Mouse (Mus musculus) midbrain, embryonic 14.5 days (tissue): ENCODE data around the gene Por. TPM values are rescaled to one million over a fixed set of nuclear protein-coding genes. Genes with fewer than 3 reads are reported as not detected.

Experiments
- ATAC-seq: fragments of 200-750 bp; cut with Nextera tagmentation; 2 replicates; pipeline ENCODE4 v1.8.0; 2017; ENCODE audit warnings: moderate number of reproducible peaks, moderate library complexity; ENCODE audit not compliant: low FRiP score, low TSS enrichment
- DNase-seq: peaks from one replicate; pipeline ENCODE4 v3.0.0-alpha.2; 2015
- H3K27ac ChIP-seq: fragments of 300-500 bp; sonication (generic); replicated peaks from 2 replicates; pipeline ENCODE4 v1.5.1; 2014; ENCODE audit warnings: mild to moderate bottlenecking, low read depth, low read length, moderate library complexity
- H3K27me3 ChIP-seq: fragments of 300-500 bp; sonication (generic); 2 replicates; pipeline ENCODE4 v1.6.1; 2014; ENCODE audit warnings: low read length, control low read depth, mixed read lengths; ENCODE audit not compliant: control insufficient read depth, insufficient read depth
- H3K36me3 ChIP-seq: fragments of 300-500 bp; sonication (generic); 2 replicates; pipeline ENCODE4 v1.6.1; 2014; ENCODE audit warnings: low read length, control low read depth; ENCODE audit not compliant: control insufficient read depth, insufficient read depth
- H3K4me1 ChIP-seq: fragments of 300-500 bp; sonication (generic); 2 replicates; pipeline ENCODE4 v1.6.1; 2014; ENCODE audit warnings: mild to moderate bottlenecking, antibody characterized with exemption, low read length, control low read depth; ENCODE audit not compliant: control insufficient read depth, insufficient read depth
- H3K4me2 ChIP-seq: fragments of 300-500 bp; sonication (generic); 2 replicates; pipeline ENCODE4 v1.6.1; 2014; ENCODE audit warnings: mild to moderate bottlenecking, low read length, moderate library complexity
- H3K4me3 ChIP-seq: fragments of 300-500 bp; sonication (generic); replicated peaks from 2 replicates; pipeline ENCODE4 v1.5.1; 2014; ENCODE audit warnings: low read depth, low read length
- H3K9ac ChIP-seq: fragments of 300-500 bp; sonication (generic); replicated peaks from 2 replicates; pipeline ENCODE4 v1.6.1; 2014; ENCODE audit warnings: mild to moderate bottlenecking, low read length, moderate library complexity
- H3K9me3 ChIP-seq: fragments of 300-500 bp; sonication (generic); 2 replicates; pipeline ENCODE4 v1.6.1; 2016; ENCODE audit warnings: low read length, control low read depth, mixed read lengths; ENCODE audit not compliant: control insufficient read depth
- WGBS: fragments of 180-500 bp; shearing (Covaris S2); extraction: QIAGEN DNeasy Blood & Tissue Kit; methylation state at CpG from one replicate; pipeline ENCODE4 v1.1.7; 2014; 5-methylcytosine and 5-hydroxymethylcytosine counted together
- polyA plus RNA-seq: library from polyadenylated mRNA; unstranded; fragments of >200 nt; fragmentation: Nextera tagmentation; extraction: Ambion mirVana; gene quantifications from 2 replicates; pipeline ENCODE4 v1.2.1, GENCODE M21; 2014

Por gene
- polyA plus RNA-seq, 1 experiment from 2014 or later = 96.8 TPM

DNA sequence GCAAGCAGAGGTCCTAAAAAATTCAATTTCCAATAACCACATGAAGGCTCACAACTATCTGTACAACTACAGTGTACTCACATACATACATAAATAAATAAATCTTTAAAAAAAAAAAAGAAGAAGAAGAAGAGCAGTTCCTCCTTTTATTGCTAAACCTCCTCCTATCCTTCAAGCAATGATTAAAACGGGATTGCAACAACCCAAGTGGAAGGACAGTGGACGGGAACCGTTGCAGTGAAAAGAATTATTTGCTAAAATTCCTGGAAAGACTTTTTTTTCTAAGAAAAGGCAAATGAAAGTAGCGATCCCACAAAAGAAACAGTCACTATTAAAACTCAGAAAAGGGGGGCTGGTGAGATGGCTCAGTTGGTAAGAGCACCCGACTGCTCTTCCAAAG, 2.9 kb upstream of the Por start:
- ATAC-seq (no peak), DNase-seq (no peak)
- no peak overlapping the region for H3K4me2 ChIP-seq
- H3K27me3 ChIP-seq = no peaks in the 10 kb centered on the region
- H3K9ac ChIP-seq = no peak overlapping the region
- no peaks in the 10 kb centered on the region for H3K36me3 ChIP-seq
- no peak overlapping the region for H3K27ac ChIP-seq
- no peaks in the 10 kb centered on the region for H3K9me3 ChIP-seq
- H3K4me3 ChIP-seq = no peak overlapping the region
- no peaks in the 10 kb centered on the region for H3K4me1 ChIP-seq
- WGBS = 97% methylated on average over 5 of the region's 5 CpGs

DNA sequence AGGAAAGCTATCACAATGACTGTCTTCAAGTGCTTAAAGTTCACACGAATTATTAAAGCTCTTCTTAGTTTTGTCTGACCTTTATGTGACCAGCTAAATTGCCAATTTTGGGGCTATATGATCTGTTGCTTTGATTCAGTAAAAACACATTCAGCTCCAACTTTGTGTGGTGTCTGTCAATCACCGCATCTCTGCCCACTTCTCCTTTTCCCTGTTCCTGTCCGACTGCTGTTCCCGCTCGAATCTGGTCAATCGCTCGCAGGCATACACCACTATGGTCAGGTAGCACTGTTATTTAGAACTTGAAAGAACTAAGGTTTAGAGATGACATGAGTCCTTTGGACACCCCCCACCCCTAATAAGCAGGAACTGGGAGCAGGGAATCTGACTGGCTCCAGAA, 1.8 kb upstream of the Por start:
- Histone ChIP-seq H3K27ac (no peak overlapping the region), H3K4me2 (no peak overlapping the region), H3K4me1 (no peaks in the 10 kb centered on the region), H3K9me3 (no peaks in the 10 kb centered on the region), H3K27me3 (no peaks in the 10 kb centered on the region), H3K9ac (no peak overlapping the region), H3K36me3 (no peaks in the 10 kb centered on the region), H3K4me3 (no peak overlapping the region)
- ATAC-seq (no peak), DNase-seq (no peak)
- 89% methylated on average over 7 of the region's 7 CpGs for WGBS

DNA sequence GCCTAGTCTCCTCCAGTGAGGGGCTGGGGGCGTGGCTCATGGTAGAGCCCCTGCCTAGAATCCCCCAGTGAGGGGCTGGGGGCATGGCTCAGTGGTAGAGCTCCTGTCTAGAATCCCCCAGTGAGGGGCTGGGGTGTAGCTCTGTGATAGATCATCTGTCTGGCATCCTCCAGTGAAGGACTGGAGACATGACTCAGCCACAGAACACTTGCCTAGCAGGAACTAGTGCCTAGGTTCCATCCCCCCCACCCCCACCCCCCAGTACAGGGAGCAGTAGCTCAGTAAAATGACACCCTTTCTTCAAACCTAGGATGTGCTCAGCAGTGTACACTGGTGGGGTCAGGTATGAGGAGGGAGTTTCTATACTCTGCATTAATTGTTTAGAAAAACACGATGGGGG, 1.0 kb downstream of the Por start:
- ATAC-seq = no peak
- no peaks in the 10 kb centered on the region for H3K9me3 ChIP-seq
- whole genome bisulfite sequencing = 79% methylated on average over 2 of the region's 2 CpGs
- H3K4me2 ChIP-seq = no peak overlapping the region
- H3K4me1 ChIP-seq = peaks cover 21% of the 10 kb centered on the region
- H3K9ac ChIP-seq = no peak overlapping the region
- DNase-seq = no peak
- no peak overlapping the region for H3K27ac ChIP-seq
- no peak overlapping the region for H3K4me3 ChIP-seq
- H3K36me3 ChIP-seq = no peaks in the 10 kb centered on the region
- H3K27me3 ChIP-seq = no peaks in the 10 kb centered on the region

DNA sequence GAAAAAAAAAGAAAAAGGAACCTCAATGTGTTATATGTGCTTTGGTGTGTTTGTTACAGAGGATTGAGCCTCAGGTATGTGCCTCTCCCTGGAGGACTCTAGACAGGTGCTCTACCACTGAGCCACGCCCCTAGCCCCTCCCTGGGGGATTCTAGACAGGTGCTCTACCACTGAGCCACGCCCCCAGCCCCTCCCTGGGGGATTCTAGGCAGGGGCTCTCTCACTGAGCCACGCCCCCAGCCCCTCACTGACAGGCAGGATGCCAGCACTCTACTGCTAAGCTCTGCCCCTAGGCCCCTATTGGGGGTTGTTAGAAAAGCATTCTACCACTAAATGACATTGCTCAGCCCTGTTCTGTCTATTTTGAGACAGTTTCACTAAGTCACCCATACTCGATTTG, 2.7 kb downstream of the Por start:
- Histone ChIP-seq H3K36me3 (no peaks in the 10 kb centered on the region), H3K4me3 (no peak overlapping the region), H3K9ac (no peak overlapping the region), H3K4me1 (peaks cover 21% of the 10 kb centered on the region), H3K27me3 (no peaks in the 10 kb centered on the region), H3K4me2 (no peak overlapping the region), H3K9me3 (no peaks in the 10 kb centered on the region), H3K27ac (no peak overlapping the region; the same call in 1 of the 2 replicates)
- DNase-seq (no peak), ATAC-seq (no peak)
- WGBS = 68% methylated on average over 4 of the region's 4 CpGs

DNA sequence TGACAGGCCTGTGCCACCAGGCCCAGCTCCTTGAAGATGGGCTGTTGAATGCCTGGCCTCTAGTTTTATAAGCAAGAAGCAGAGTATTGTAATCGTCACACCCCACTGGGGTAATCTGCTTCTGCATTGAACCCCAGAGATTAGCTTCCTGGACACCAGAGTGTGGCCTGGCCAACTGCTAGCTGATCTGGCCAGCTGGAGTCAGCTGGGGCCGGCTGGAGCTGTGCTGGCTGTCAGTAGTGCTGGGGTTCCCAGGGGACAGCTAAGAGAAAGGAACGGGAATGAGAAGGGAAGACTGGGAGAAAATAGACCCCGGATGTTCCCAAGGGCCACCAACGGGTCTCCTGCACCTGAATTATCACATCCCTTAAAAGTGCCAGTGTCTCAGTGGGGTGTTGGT, 3.1 kb downstream of the Por start:
- Histone ChIP-seq H3K4me2 (no peak overlapping the region), H3K4me3 (no peak overlapping the region), H3K27me3 (no peaks in the 10 kb centered on the region), H3K36me3 (no peaks in the 10 kb centered on the region), H3K9me3 (no peaks in the 10 kb centered on the region), H3K27ac (no peak overlapping the region; the same call in 1 of the 2 replicates), H3K9ac (no peak overlapping the region), H3K4me1 (peaks cover 21% of the 10 kb centered on the region)
- ATAC-seq (no peak), DNase-seq (no peak)
- WGBS = 22% methylated on average over 5 of the region's 5 CpGs

DNA sequence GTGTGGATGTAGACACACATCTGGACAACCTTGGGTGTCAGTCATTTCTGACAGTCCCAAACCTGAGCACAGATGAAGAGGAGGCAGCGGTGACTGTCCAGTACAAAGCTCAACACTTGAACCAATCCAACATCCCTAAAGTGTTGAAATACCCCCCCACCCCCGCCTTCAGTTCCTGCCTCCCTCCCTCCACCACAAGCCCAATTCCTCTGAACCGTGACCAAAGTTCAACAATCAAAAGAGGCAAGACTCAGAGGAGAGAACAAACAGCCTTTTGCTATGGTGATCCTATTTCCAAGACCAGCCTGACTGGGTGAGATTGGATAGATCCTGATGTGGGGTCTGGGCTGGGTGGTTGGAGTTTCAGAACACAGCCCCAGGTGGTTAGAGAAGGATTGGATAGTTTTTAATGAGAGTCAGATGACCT, 4.5 kb downstream of the Por start:
- ATAC-seq (peak; percentile 40; the same call in 1 of the 2 replicates), DNase-seq (peak; percentile 46)
- peak overlapping the region; percentile 43 for H3K4me2 ChIP-seq
- no peaks in the 10 kb centered on the region for H3K27me3 ChIP-seq
- peaks cover 21% of the 10 kb centered on the region for H3K4me1 ChIP-seq
- H3K27ac ChIP-seq = peak overlapping the region; percentile 84
- no peaks in the 10 kb centered on the region for H3K9me3 ChIP-seq
- H3K36me3 ChIP-seq = no peaks in the 10 kb centered on the region
- H3K9ac ChIP-seq = no peak overlapping the region
- no peak overlapping the region for H3K4me3 ChIP-seq
- WGBS = 4% methylated on average over 3 of the region's 3 CpGs

DNA sequence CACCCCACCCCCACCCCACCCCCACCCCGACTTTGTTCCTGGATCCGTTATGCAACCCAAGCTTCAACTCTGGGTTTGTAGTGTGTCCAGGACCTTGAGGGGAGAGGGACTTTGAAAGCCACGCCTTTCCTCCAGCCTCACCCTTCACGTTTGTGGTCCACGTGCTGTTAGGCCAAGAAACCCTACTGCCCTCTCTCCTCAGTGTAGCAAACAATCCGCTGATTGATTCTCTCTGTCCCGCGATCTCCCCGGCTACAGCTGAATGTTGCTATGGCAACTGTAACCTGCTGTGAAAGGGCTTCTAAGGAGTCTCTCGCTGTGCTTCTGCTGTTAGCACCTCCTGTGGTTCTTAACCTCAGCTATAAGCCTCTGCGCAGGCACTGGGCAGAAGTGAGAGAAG, 5.0 kb downstream of the Por start:
- H3K27me3 ChIP-seq = no peaks in the 10 kb centered on the region
- peak overlapping the region; percentile 43 for H3K4me2 ChIP-seq
- peak; percentile 87 for ATAC-seq
- H3K9ac ChIP-seq = 0 out of 2 replicates have a peak overlapping the region, but pooled peaks have one; percentile 20
- H3K4me1 ChIP-seq = peaks cover 21% of the 10 kb centered on the region
- no peaks in the 10 kb centered on the region for H3K9me3 ChIP-seq
- H3K27ac ChIP-seq = peak overlapping the region; percentile 84
- no peaks in the 10 kb centered on the region for H3K36me3 ChIP-seq
- 0 out of 2 replicates have a peak overlapping the region, but pooled peaks have one; percentile 8 for H3K4me3 ChIP-seq
- DNase-seq = peak; percentile 93
- 1% methylated on average over 11 of the region's 11 CpGs for WGBS

DNA sequence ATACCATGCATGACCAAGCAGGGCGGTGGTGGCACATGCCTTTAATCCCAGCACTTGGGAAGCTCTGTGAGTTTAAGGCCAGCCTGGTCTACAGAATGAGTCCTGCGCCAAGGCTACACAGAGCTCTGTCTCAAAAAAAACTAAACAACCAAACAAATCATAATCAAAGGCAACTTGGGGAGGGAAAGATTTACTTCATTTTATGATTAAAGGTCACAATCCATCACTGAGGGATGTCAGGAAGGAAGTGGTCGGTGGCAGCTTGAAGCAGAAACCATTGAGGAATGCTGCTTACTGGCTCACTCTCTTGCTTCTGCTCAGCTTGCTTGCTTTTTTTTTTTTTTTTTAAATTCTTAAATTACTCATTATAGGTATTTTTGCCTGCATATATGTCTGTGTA, 6.9 kb downstream of the Por start:
- no peak overlapping the region for H3K9ac ChIP-seq
- no peaks in the 10 kb centered on the region for H3K27me3 ChIP-seq
- no peak overlapping the region for H3K27ac ChIP-seq
- no peaks in the 10 kb centered on the region for H3K36me3 ChIP-seq
- DNase-seq = no peak
- H3K4me3 ChIP-seq = no peak overlapping the region
- peaks cover 21% of the 10 kb centered on the region for H3K4me1 ChIP-seq
- H3K9me3 ChIP-seq = no peaks in the 10 kb centered on the region
- no peak for ATAC-seq
- 78% methylated on average over 3 of the region's 3 CpGs for WGBS
- no peak overlapping the region for H3K4me2 ChIP-seq

DNA sequence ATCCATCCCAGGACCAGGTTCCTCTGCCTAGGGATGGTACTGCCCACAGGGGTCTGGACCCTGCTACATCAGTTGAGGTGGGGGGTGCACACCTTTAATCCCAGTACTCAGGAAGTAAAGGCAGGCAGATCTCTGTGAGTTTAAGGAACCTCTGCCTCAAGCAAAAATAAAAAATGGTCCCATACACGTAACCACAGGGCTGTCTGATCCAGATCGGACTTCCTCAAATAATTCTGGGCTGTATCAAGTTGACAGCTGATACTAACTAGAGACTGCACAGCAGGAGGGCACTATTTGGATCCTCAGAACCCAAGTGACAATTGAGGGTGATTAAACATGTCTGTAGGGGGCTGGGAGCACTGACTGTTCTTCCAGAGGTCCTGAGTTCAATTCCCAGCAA, 7.4 kb downstream of the Por start:
- no peaks in the 10 kb centered on the region for H3K36me3 ChIP-seq
- ATAC-seq (no peak), DNase-seq (no peak)
- H3K4me1 ChIP-seq = peaks cover 21% of the 10 kb centered on the region
- no peak overlapping the region for H3K4me3 ChIP-seq
- no peak overlapping the region for H3K4me2 ChIP-seq
- WGBS = 93% methylated on average over 2 of the region's 2 CpGs
- no peak overlapping the region for H3K9ac ChIP-seq
- no peaks in the 10 kb centered on the region for H3K27me3 ChIP-seq
- no peaks in the 10 kb centered on the region for H3K9me3 ChIP-seq
- H3K27ac ChIP-seq = no peak overlapping the region
